Mouse (Mus musculus) limb, embryonic 15.5 days (tissue): ENCODE data around the gene Apba3. TPM values are rescaled to one million over a fixed set of nuclear protein-coding genes. Genes with fewer than 3 reads are reported as not detected.

ENCODE experiments used
- ATAC-seq: fragments of 200-750 bp; cut with Nextera tagmentation; 2 replicates; pipeline ENCODE4 v1.8.0; 2017; ENCODE audit warnings: low read depth, moderate TSS enrichment; ENCODE audit not compliant: insufficient number of reproducible peaks, low FRiP score, low TSS enrichment
- H3K27ac ChIP-seq: fragments of 300-500 bp; sonication (generic); 2 replicates; pipeline ENCODE4 v1.5.1; 2015; ENCODE audit warnings: moderate library complexity, mild to moderate bottlenecking, inconsistent platforms
- H3K27me3 ChIP-seq: fragments of 300-500 bp; sonication (generic); 2 replicates; pipeline ENCODE4 v1.6.1; 2015; ENCODE audit warnings: inconsistent platforms
- H3K36me3 ChIP-seq: fragments of 300-500 bp; sonication (generic); 2 replicates; pipeline ENCODE4 v1.6.1; 2015; ENCODE audit warnings: inconsistent platforms
- H3K4me1 ChIP-seq: fragments of 300-500 bp; sonication (generic); 2 replicates; pipeline ENCODE4 v1.6.1; 2015; ENCODE audit warnings: inconsistent platforms
- H3K4me2 ChIP-seq: fragments of 300-500 bp; sonication (generic); 2 replicates; pipeline ENCODE4 v1.6.1; 2015; ENCODE audit warnings: mild to moderate bottlenecking, inconsistent platforms
- H3K4me3 ChIP-seq: fragments of 300-500 bp; sonication (generic); 2 replicates; pipeline ENCODE4 v1.5.1; 2015; ENCODE audit warnings: mild to moderate bottlenecking, inconsistent platforms
- H3K9ac ChIP-seq: fragments of 300-500 bp; sonication (generic); 2 replicates; pipeline ENCODE4 v1.6.1; 2015; ENCODE audit warnings: inconsistent platforms
- H3K9me3 ChIP-seq: fragments of 300-500 bp; sonication (generic); 2 replicates; pipeline ENCODE4 v1.6.1; 2016; ENCODE audit warnings: inconsistent platforms
- WGBS: fragments of 180-500 bp; shearing (Covaris S2); methylation state at CpG from one replicate; pipeline ENCODE4 v1.1.7; 2015; 5-methylcytosine and 5-hydroxymethylcytosine counted together
- polyA plus RNA-seq: library from polyadenylated mRNA; unstranded; fragments of >200 nt; fragmentation: Nextera tagmentation; extraction: Ambion mirVana; gene quantifications from 2 replicates; pipeline ENCODE4 v1.2.1, GENCODE M21; 2015

Apba3 gene
- polyA plus RNA-seq, 1 experiment from 2014 or later = 77.1 TPM

DNA sequence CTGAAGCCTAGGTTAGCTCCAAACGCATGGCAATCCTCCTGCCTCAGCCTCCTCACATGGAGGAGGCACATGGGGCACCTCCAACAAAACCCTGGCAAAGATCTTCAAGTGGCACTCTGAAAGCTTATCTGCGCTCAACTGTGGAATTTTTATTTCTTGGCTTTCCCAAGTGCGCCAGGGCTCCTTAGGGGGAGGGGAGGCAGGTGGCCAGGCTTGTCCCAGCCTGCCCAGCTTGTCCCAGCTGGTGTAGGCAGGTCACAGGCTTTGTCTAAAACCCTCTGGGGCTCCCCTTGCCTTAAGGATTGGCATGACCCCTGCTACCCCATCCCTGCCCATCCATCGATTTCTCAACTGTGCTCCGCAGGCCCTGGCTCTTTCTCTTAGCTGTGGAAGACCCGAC is 17.4 kb downstream of the Apba3 start:
- Histone ChIP-seq H3K9me3 (no peaks in the 10 kb centered on the region), H3K4me3 (no peak overlapping the region), H3K9ac (no peak overlapping the region), H3K4me1 (peaks cover 25% of the 10 kb centered on the region), H3K27ac (no peak overlapping the region), H3K4me2 (no peak overlapping the region), H3K27me3 (peaks cover 65% of the 10 kb centered on the region), H3K36me3 (no peaks in the 10 kb centered on the region)
- no peak for ATAC-seq
- WGBS = 33% methylated on average over 6 of the region's 6 CpGs

DNA sequence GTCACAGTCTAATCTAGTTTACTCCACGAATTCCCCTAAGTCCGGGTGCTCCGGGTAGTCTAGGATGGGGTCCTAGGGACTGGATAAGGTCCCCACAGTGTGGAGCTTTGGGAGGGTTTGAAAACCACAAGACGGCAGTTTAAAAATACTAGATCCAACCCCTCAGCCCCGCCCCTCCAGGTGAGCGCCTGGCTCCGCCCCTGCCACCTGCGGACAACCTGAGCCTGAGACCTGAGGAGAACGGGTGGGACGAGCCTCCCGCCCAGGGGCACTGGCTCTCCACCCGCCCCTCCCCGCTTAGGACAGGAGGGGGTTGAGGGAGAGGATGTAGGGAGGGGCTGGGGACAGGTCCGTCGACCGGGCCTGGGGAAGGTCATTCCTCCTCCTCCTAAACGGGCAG is 18.0 kb downstream of the Apba3 start:
- H3K4me1 ChIP-seq = peaks cover 24% of the 10 kb centered on the region
- peaks cover 64% of the 10 kb centered on the region for H3K27me3 ChIP-seq
- peak overlapping the region; percentile 44 for H3K4me3 ChIP-seq
- H3K9ac ChIP-seq = no peak overlapping the region
- WGBS = 6% methylated on average over 17 of the region's 17 CpGs
- H3K36me3 ChIP-seq = no peaks in the 10 kb centered on the region
- no peak for ATAC-seq
- no peak overlapping the region for H3K27ac ChIP-seq
- peak overlapping the region; percentile 85; the same call in 1 of the 2 replicates for H3K4me2 ChIP-seq
- H3K9me3 ChIP-seq = no peaks in the 10 kb centered on the region

DNA sequence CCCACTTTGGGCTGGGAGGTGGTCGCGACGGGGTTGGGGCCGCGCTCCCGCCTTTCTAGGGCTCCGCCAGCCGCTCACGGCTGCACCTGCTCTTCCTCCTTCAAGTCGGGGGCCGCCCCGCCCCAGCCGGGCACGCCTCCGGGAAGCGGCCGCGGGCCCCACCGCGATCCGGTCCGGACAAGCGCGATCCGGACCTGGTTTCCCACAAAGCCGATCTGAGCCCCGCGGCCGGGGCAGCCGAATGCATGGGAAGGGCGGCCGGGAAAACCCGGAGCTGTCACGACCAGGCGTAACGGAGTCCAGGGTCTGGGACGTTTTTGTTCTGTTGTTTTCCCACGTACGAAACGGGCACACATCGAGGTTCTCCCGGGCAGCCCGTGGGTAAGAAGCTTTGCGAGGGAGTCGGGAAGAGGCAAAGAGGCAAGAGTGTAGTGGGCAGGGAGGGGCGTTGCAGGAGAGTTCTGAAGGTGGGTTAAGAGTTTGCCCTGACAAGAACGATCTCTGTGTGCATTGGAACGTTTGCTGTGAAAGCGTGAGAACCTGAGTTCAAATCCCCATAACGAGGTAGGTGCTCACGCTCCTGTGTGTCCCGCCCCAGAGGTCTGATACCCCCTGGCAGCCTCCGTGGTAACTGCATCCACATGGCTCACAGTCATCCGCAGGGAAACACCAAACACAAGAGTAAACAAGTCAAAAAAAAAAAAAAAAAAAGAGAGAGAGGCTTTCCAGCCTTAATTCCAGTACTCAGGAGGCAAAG is 19.1 kb downstream of the Apba3 start:
- Histone ChIP-seq H3K9ac (peak overlapping the region; percentile 39; the same call in 1 of the 2 replicates), H3K9me3 (no peaks in the 10 kb centered on the region), H3K4me2 (peak overlapping the region; percentile 85), H3K4me1 (peaks cover 34% of the 10 kb centered on the region), H3K4me3 (peak overlapping the region; percentile 44), H3K27ac (no peak overlapping the region), H3K36me3 (no peaks in the 10 kb centered on the region), H3K27me3 (peaks cover 69% of the 10 kb centered on the region)
- 1% methylated on average over 52 of the region's 54 CpGs for WGBS
- ATAC-seq = peak; percentile 48; the same call in 1 of the 2 replicates

DNA sequence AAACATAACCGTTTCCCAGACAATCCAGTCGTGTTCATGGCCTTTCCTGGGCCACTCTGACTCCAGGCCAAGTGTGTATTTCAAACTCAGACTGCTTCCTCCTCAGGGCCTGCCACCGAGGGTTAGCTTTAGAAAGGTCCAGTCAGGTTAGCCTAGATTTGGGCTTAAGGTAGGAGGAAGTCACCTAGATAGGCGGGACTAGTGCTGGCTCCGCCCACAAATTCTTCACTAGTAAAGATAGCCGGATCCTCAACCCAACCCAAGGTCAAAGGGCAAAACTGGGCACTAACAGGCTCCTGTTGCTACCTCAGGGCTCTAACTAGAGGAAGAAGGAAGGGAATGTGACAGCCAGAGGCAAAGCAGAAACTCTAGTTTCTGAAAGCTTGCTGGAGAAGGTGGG is 19.8 kb downstream of the Apba3 start:
- H3K27me3 ChIP-seq = peaks cover 68% of the 10 kb centered on the region
- H3K27ac ChIP-seq = no peak overlapping the region

DNA sequence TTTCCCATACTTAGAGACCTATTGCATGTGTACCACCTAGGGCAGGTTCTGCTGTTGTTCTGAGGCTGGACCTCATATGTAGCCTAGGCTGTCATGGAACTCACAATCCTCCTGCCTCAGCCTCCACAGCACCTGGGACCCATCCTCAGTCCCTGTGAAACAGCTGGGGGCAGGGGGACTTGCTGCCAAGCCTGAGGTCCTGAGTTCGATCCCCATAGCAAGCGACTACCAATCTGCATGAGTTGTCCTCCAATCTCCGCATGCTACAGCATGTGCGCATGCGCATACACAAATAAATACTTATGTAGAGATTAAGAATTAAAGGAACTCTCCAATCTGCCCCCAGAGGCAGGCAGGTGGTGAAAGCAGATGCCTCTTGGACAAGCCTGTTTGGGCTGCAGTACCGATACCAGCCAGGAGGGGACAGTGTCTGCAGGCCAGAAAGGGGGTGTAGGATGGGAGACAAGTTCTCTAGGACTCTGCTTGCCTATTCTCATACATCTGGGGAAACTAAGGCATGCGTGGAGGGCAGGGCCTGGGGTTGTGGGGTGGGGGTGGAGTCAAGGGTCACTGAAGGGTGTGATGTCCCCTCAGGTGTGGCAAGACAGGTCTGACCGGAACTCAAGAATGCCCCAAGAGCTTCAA is 20.9 kb downstream of the Apba3 start:
- peaks cover 41% of the 10 kb centered on the region for H3K4me1 ChIP-seq
- no peak overlapping the region for H3K4me3 ChIP-seq
- no peak for ATAC-seq
- H3K27me3 ChIP-seq = peaks cover 62% of the 10 kb centered on the region
- no peaks in the 10 kb centered on the region for H3K36me3 ChIP-seq
- 59% methylated on average over 8 of the region's 8 CpGs for WGBS
- H3K27ac ChIP-seq = no peak overlapping the region
- H3K9ac ChIP-seq = no peak overlapping the region
- H3K9me3 ChIP-seq = no peaks in the 10 kb centered on the region
- H3K4me2 ChIP-seq = no peak overlapping the region

More for the DNA sequence above, 19.8 kb downstream of the Apba3 start:
- WGBS = 34% methylated on average over 6 of the region's 6 CpGs
- Histone ChIP-seq H3K9ac (no peak overlapping the region), H3K4me2 (no peak overlapping the region), H3K4me1 (peaks cover 41% of the 10 kb centered on the region), H3K9me3 (no peaks in the 10 kb centered on the region), H3K36me3 (no peaks in the 10 kb centered on the region), H3K4me3 (no peak overlapping the region)
- no peak for ATAC-seq

DNA sequence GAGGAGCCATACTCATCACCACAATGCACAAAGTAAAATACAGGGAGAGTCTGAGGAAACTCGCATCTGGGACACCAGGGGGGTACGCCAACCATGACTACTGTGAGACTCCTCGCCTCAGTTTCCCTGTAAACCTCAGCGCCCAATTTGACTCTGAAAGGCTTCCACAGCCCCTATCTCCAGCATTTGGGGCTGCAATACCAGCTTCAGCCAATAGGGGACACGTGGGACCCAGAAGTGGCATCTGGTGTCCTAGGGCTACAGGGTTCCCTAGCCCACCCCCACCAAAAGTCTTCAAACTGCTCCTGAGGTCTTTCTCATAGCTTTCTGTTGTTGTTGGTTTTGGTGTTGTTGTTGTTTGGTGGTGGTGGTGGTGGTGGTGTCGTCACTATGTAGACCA is 21.8 kb downstream of the Apba3 start:
- Histone ChIP-seq H3K9ac (no peak overlapping the region), H3K27ac (no peak overlapping the region), H3K4me2 (no peak overlapping the region), H3K4me3 (no peak overlapping the region), H3K27me3 (peaks cover 53% of the 10 kb centered on the region), H3K4me1 (peaks cover 41% of the 10 kb centered on the region), H3K36me3 (no peaks in the 10 kb centered on the region), H3K9me3 (no peaks in the 10 kb centered on the region)
- 32% methylated on average over 6 of the region's 6 CpGs for WGBS
- no peak for ATAC-seq

DNA sequence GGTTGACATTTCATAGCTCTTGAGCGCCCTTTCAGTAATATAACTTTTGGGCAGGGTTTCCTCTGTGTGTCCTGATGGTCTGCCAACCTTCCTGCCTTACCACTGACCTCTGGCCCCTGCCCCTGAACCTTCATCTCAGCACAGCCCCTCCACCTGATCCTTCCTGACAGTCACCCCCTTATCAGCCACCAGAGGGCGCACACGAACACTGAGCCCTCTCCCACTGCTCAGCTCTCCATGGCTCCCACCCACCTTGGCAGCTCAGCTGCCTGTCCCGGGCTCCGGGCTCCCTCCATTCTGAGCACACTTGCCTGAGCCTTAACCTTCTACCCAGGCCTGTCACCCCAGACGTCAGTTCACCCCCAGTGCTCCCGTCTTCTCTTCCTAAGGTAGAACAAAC is 22.5 kb downstream of the Apba3 start:
- 2% methylated on average over 7 of the region's 7 CpGs for WGBS
- peaks cover 47% of the 10 kb centered on the region for H3K4me1 ChIP-seq

DNA sequence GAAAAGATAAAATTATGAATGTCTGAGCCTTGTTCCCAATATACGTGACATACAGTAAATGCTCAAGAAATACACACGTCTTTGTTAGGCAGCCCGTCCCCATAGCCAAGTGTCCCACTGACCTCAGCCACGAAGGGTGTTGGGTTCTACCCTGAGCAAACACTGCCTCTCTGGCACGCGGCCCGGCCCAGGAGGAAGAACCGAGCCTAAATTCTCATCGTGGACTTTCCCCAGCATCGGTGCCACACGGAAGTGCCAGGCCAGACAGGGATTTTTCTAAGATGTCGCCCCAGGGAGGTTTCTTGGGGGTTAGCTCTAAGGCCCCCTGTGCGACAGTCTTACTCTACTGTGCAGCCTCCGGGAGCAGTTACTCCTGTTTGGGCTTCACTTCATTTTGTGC is 23.1 kb downstream of the Apba3 start:
- peaks cover 51% of the 10 kb centered on the region for H3K4me1 ChIP-seq
- H3K9ac ChIP-seq = no peak overlapping the region
- H3K27ac ChIP-seq = no peak overlapping the region
- H3K27me3 ChIP-seq = peaks cover 41% of the 10 kb centered on the region
- no peak for ATAC-seq
- no peaks in the 10 kb centered on the region for H3K9me3 ChIP-seq
- no peaks in the 10 kb centered on the region for H3K36me3 ChIP-seq
- H3K4me2 ChIP-seq = no peak overlapping the region
- WGBS = 60% methylated on average over 14 of the region's 14 CpGs
- H3K4me3 ChIP-seq = no peak overlapping the region

More for the DNA sequence above, 22.5 kb downstream of the Apba3 start:
- H3K27me3 ChIP-seq = peaks cover 46% of the 10 kb centered on the region
- ATAC-seq = no peak
- no peak overlapping the region for H3K27ac ChIP-seq
- H3K4me2 ChIP-seq = no peak overlapping the region
- no peaks in the 10 kb centered on the region for H3K9me3 ChIP-seq
- H3K36me3 ChIP-seq = no peaks in the 10 kb centered on the region
- H3K4me3 ChIP-seq = no peak overlapping the region
- no peak overlapping the region for H3K9ac ChIP-seq

DNA sequence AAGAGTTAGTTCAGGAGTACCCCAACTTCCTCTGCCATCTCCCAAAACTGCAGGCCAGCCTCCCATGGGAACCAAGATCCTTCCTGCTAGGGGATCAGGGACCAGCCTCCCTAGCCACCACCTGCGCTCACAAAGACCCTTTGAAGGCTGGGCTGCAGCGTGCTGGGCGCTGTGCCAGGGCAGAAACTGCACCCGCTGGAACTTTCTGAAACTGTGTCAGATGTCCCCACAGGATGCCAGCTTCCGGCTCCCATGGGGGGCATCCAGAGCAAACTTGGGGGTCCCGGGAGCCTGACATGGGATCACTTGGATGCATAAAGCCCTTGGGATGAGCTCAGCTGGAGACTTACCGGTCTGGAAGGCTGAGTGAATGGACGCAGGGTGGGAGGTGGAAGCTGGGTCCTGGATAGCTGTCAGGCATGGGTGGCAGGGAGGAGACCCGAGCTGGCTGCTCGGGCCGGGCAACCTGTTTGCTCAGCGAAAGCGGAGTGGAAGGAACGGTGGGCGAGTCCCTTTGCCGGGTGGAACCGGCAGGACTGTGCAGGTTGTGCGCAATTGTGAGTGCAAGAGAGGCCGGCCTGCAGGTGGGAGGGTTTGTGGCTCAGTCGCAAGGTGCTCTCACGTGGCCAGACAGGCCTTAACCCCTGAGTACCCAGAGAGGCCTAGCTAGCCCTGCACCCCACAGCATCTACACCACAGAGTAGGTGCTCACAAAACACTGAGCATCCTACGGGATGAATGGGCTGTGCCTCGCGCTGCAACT is 24.1 kb downstream of the Apba3 start:
- Histone ChIP-seq H3K4me3 (peak overlapping the region; percentile 18), H3K4me1 (peaks cover 49% of the 10 kb centered on the region), H3K27ac (peak overlapping the region; percentile 50; the same call in 1 of the 2 replicates), H3K4me2 (0 out of 2 replicates have a peak overlapping the region, but pooled peaks have one; percentile 10), H3K9me3 (no peaks in the 10 kb centered on the region), H3K36me3 (peaks cover 4% of the 10 kb centered on the region; the same call in 1 of the 2 replicates), H3K27me3 (peaks cover 32% of the 10 kb centered on the region), H3K9ac (no peak overlapping the region)
- no peak for ATAC-seq
- WGBS = 13% methylated on average over 24 of the region's 24 CpGs

DNA sequence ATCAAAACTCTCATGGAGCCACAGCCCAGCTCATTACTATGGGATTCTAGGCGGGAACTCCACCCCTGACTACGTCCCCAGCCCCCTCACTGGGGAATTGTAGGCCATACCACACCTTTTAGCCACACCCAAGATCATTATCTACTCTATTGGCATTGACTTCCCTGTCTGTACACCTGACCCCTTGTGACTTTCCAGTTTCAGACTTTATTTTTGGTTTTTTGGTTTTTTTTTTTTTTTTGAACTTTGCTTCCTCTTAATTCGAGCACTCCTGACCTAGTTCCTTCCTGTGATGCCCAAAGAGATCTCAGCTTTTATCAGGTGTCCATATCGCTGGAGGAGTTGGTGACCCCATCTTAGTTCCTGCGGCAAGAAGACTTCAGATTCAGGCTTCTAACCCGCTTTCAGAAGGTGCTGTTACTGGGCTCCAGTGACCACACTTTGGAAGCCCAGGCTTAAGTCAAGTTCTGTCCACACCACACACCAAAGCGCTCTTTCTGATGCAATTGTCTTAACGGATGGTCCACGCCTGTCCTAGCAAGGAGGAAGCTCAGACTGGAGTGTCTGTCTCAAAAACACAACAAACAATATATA is 24.8 kb downstream of the Apba3 start, which contains the start of gene Tjp3:
Tjp3 (minus strand) TSS at position 71 of the 594 bp plus-strand sequence.
- Histone ChIP-seq H3K9ac (no peak within 1 kb of the TSS), H3K4me2 (peak within 1 kb of the TSS; percentile 10; the same call in 1 of the 2 replicates), H3K36me3 (peaks cover 11% of the 10 kb centered on the region; the same call in 1 of the 2 replicates), H3K4me3 (peak within 1 kb of the TSS; percentile 86), H3K27ac (peak within 1 kb of the TSS; percentile 50; the same call in 1 of the 2 replicates), H3K27me3 (peaks cover 32% of the 10 kb centered on the region), H3K4me1 (peaks cover 44% of the 10 kb centered on the region), H3K9me3 (no peaks in the 10 kb centered on the region)
- no peak for ATAC-seq
- WGBS = 65% methylated on average over 9 of the region's 9 CpGs

DNA sequence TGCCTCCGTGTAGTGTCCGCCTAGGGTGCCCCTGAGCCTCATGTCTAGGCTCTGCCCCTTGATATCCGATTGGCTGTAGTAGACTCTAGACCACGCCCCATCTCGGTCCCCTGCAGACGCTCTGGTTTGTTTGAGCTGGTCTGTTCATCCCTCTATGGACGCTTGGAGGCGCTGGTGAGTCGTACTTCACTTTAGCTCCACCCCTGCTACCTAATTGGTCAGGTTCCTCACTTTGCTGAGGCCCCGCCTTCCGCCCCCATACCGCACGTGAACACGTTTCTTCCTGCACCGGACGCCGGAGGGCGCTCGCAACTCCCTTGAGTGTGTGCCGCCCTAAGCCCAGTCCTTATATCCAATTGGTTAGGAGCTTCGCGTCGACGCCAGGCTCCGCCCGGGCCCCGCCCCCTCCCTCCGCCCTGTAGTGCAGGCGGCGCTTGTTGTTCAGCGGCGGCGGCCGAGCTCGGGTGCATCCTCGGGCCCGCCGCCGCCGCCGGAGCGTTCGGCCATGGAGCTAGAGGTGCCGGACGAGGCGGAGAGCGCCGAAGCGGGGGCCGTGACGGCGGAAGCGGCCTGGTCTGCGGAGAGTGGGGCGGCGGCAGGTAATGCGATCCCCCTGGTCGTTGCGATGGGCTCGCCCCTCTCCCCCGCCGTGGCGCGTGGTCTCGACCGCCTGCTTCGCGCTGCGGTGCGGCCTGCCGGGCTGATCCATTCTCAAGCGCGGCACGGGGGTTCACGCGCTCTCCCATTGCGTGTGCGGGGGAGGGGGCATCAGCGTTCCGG is 26.0 kb downstream of the Apba3 start, which contains the start of gene Pip5k1c:
Pip5k1c (plus strand) TSS at position 410 of the 780 bp plus-strand sequence.
- peak; percentile 95 for ATAC-seq
- H3K9me3 ChIP-seq = no peaks in the 10 kb centered on the region
- H3K27me3 ChIP-seq = peaks cover 24% of the 10 kb centered on the region
- H3K27ac ChIP-seq = peak within 1 kb of the TSS; percentile 91
- peaks cover 12% of the 10 kb centered on the region; the same call in 1 of the 2 replicates for H3K36me3 ChIP-seq
- peak within 1 kb of the TSS; percentile 79 for H3K4me2 ChIP-seq
- H3K4me3 ChIP-seq = peak within 1 kb of the TSS; percentile 86
- WGBS = under 1% methylated on average over 67 of the region's 80 CpGs
- H3K9ac ChIP-seq = peak within 1 kb of the TSS; percentile 74
- H3K4me1 ChIP-seq = peaks cover 50% of the 10 kb centered on the region
